Mouse (Mus musculus) mesoderm, embryonic 11.5 days (tissue): ENCODE data around the gene Fbxo40.

Experiments
- DNase-seq: peaks from one replicate; pipeline ENCODE4 v3.0.0-alpha.2; 2012; ENCODE audit warnings: low read depth, low spot score

The Fbxo40 gene

DNA sequence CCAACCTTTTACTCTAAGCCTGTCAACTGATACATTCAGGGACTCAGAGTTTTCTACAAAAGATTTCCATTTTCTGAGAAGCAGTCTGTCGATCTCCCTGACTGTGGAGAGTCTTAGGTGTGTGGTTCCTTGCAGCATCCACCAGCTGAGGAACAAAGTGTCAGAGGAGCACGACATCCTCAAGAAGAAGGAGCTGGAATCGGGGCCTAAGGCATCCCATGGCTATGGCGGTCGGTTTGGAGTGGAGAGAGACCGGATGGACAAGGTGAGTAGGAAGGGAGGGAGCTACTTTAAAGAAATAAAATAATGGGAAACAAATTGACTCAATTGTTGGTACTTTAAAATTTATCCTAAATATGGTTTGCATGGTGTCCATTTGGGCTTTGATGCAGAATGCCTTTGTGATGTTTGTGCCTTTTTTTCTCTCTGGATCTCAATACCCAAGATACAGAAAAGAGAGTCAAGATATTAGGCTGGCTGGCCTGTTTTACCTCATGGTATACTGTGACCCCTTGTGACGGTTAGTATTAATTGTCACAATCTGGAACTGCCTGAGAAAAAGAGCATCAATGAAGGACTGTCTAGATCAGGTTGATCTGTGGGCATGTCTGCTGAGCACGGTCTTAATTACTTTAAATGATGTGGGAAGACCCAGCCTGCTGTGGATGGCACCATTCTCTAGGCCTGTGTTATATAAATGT is 43.7 kb downstream of the Fbxo40 start:
- no peak for DNase-seq

DNA sequence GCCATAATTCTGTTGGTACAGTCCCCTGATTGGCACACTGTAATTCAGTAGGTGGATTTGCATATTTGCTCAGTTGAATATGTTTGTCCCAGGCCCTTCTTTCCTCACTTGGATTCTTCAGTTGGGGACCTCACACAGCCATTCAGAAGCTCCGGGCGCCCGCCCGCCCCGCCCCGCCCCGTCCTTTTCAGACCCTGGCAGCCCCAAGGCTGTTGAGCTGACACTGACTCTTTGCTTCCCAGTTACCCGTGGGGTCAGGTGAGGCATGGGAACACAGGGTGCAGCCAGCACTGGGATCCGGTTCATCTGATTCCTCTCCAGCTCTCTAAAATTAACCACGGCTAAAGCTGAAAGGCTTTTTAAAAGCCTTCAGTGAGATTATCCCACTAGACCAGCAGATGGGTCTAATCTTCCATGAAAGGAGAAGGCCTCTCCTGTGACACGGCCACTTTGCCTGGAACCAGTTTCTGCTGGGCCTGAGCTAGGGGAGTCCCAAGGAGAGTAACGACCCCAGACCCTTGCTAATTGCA is 45.3 kb downstream of the Fbxo40 start:
- no peak for DNase-seq

DNA sequence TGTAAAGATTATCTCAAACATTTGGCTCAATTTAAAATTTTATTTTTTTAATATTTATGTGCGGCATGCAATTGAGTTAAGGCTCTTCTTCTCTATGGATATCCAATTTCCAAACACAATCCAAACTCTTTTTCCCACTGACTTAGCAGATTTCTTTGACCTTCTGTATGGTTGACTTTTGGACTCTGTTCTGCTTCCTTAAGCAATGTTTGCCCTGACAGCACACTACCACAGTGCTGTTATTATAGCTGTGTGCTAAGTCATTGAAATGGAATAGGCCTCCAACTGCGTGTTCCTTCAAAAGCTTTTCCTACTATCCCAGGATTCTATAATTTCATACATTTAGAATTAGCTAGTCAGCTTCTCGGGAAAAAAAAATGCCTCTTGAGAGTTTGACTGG is 46.7 kb downstream of the Fbxo40 start:
- DNase-seq = no peak

DNA sequence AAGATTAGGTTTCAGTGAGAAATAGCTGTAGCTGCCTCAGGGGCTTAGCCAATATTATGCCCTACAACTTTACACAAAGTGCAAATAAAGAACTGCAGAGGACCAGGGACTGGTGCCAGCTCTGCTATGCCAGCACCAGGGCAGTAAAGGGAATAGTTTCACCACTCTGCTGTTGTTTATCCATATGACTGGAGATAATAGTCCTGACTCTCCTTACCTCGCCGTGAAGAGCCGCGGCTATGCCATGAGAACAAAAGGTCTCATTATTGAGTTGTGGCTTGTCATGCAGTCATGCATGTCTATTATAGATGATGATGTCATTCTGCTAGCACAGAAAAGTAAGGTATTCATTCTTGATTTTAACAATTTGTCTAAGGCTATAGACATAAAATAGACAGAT is 48.4 kb downstream of the Fbxo40 start:
- no peak for DNase-seq

DNA sequence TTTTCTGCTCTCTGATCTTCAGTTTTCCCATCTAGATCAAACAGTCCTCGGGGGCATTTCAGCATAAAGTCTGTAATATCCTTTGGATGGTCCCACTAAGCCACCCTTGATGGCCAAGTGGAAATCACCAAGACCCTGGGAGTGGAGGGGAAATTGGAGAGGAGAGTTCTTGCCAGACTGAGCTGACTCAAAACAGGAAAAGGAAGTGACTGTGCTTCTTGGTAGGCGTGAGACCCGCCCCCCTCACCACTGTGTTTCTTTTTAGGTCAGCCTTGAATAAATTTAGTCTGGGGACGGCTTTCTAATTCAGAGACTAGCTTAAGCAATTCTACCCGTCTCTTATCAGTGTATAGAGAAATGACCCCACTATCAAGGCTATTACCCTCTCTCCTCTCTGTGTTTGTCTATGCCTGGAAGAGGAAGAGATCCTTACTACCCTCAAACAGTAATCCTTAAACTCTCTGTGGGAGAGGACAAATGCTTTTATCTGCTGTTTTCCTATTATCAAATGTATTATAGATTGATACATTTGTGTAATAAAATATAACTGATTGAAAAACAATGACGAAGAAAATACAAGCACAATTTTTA is 49.0 kb downstream of the Fbxo40 start:
- no peak for DNase-seq

DNA sequence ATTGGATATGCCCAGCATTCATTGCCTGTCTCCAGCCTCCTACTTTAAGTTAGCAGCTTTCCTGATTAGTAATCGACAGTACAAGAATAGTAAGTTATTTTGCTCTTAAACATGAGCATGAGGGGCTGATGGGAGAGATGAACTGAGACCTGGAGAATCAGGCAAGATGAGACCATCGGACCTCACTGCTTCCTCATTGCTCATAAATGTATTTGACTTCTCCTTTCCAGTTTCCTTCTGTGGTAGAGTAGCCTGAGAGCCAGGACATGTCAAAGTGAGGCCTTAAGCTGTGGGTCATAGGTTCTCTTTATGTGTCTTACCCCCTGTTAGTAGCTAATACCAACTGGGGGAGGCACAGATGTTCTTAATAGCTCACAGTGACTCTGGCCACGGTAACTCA is 54.5 kb downstream of the Fbxo40 start:
- no peak for DNase-seq

DNA sequence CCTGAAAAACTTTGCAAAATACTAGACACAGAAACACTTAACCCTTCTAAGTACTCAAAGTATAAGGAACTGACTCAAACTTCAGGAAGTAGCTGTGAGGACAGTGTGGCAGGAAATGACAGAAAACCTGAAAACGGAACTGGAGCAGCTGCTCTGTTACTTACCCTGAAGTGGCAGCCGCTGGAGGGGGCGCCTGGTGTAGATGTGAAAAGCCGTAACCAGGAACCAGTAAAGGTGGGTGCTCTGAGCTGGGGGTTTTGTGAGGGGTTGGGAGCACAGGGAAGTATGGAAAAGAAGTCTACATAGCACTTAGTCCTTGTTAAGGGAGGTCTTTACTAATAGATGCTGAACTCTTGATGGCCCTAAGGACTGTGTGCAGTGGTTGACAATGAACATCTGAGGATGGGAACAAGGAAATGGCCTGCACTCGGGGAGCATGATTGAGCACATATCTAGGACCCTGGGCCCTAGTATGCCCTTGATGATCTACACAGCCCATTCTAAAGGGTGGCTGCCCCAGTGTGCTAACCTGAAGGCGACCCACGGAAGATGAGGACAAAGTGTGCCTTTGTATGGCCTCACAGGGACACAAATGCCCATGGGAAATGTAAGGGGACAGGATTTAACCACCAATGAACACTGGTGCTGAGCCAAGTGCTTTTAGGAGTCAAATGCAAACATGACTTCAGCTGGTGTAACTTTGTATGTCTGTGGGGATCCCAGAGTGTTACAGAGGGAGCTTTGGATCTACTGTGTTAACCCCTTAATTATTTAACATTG is 55.2 kb downstream of the Fbxo40 start, which contains the start of gene Hcls1:
Gene Hcls1 (plus strand): TSS at position 143 of the 780 bp plus-strand sequence.
- no peak for DNase-seq

DNA sequence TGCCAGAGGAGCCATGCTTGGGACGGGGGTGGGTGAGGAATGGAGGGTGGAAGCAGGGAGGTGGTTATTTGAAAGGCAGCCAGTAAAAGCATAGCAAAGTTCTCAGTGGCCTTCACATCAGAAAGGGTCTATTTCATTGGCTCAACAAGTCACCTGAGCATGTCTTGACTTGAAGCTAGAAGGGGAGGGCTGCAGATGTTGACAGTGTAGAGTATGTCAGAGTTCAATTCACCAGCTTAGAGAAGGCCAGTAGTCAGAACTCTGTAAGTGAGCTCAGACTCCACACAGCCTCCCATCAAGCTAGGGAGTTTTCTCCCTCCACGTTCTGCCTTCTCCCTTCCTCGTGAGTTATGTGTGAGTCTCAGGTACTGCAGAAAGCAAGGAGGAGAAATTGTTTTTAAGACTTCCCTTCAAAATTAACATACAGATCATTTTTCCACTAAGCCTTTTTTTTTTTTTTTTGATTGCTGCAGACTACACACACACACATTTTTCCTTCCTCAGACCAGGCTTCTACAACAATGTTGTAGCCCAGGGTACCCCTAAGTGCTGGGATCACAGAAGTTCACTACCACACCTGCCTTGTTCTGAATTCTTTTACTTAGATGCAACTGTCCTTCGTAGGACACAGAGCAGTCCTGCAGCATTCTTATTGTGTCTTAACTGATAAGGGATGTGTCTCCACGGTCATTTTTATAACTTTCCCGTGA is 56.0 kb downstream of the Fbxo40 start:
- DNase-seq = no peak

DNA sequence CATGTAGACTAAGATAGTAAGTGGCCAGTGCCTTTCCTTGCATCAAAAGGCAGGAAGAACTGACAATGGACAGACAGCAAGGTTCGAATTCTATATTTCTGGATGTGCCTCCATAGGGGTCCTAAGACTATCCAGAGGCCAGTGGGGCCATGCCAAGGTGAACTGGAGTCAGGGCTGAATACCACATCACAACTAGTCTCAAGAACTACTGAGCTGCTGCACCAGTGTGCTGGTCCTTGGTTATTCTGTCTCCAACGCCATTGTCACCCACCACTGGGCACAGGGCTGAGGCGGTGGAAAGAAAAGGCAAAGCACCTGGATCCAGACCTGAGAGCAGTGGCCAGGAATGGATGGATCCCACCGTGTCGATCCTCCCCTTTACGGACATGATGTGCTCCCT is 57.7 kb downstream of the Fbxo40 start:
- DNase-seq = no peak

DNA sequence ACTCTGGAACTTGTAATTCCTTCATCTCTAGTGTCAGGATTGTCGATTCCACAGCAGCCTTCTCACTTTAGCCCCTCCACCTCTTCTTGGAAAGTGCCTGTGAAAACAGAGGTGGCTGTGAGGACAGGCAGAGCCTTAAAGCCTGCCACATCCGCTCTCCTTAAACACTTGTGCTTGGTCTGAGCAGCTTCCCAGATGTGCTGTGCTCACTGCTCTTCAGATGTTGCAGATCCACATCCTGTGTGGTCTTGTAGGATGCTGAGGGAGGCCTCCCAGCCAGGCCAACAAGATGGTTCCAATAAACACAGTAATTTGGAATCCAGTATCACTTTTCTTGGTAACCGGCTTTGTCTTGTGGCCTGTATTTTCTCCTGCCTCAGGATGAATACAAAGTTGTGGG is 58.3 kb downstream of the Fbxo40 start:
- DNase-seq = no peak

DNA sequence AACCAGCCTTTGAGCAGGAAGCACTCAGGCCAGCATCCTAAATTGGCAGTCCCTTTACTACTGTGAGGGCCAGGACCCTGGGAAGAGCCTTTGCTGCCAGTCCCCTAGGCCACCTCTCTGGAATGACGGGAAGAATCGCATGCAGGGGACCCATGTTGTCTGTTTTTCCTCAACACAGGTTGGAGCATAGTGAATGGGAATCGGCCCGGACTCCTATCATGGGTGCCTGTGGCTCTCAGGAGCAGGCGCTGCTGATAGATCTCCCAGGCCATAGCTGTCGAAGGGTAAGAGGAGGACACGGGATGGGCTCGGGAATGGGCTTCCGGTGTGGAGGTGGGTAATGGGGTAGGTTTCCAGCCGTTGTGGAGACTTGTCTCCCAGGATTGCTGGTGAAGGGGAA is 58.9 kb downstream of the Fbxo40 start:
- no peak for DNase-seq

DNA sequence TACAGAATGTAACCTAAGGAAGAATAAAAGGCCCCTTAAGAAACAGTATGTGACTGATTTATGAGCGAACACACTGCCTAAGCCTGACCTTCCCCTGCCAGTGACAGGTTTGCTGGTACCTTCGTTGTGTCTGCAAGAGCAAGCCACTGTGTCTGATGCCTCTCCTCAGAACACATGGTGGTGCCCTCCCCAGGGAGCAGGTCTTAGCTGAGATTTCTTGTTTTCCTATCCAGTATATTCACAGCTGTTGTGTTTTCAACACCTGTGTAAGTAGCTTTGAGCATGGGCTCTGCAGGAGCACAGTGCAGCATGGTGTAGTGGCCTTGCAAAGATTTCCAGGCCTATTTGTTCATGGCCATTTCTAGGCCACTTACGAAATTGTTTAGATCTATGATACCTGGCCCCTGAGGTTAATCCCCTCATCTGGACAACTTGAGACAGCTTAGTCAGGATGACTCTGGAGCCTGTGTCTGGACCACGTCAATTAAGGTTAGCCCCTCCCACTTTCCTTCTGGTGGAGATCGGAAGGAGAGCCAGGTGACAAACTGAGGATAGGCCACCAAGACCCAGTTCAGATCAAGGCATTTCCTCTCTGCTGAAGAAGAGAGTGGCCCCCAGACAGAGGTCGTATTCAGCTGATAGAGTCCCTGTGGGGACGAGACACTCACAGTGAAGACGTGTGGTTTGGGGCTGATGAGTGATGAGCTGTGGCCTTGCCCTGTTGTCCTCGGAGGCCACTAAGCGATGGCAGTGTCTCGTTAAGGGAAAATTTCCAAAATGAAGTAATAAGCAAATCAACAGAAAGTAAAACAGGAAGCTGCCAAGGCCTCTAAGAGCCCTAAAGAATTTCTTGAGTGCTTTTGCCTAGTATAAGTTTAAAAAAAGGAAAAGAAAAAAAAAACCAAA is 59.8 kb downstream of the Fbxo40 start:
- no peak for DNase-seq

DNA sequence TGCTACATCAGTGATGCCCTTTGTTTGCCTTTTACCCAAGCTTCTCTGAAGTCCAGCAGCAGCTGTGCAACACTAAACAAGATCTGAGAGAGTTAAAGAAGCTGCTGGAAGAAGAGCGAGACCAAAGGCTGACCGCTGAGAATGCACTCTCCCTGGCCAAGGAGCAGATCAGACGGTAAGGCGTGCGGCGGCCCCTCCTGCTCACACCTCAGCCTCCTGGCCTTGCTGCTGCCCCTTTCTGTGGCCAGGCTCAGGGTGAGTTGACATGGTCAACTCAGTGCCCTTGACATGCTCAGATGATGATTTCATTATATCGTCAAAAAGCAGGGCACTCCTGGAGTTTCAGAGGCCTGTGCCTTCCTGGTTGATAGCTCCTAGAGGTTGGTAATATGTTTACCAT is 61.1 kb downstream of the Fbxo40 start:
- no peak for DNase-seq

DNA sequence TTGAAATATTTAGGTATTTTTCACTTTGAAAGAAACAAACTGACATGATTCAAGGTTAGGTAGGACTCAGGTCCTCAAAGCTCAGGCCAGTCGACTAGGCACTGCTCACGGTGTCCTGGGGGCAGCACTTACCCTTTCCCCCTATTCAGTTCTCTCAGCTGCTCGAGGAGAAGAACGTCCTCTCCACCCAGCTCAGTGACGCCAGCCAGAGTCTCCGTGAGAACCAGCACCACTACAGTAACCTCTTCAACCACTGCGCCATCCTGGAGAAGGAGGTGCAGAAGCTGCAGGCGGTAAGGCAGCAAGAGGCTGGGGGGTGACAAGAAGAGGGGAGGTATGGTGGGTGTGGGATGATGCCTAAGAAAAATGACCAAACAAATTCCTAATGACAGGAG is 62.2 kb downstream of the Fbxo40 start:
- DNase-seq = no peak

DNA sequence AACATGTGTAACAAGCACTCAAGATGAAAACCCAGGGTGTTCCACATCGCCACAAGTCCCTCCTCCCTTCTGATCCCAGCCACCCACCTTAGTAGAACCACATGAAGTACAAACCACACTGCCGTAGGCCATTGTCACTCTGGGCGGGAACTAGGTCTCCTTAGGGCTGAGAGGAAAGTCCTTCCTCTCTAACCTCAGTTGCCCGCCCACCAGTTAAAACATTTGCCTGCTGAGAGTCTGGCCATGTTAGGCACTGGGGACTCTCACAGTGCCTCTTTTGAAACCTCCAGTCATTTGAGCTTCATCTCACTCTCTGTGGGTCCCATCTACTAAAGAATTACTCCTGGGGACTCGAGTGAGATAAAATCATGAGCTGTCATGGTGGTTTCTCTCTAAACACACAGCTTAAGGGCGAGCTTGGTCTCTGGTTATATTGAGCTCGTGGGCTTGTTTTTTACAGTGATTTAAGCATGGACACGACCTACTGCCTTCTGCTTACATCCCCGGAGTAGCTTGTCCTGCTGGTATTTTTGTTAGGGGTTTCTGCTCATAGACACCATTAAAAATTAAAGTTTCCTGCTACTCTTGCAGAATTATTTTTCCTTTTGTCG is 62.7 kb downstream of the Fbxo40 start:
- no peak for DNase-seq

DNA sequence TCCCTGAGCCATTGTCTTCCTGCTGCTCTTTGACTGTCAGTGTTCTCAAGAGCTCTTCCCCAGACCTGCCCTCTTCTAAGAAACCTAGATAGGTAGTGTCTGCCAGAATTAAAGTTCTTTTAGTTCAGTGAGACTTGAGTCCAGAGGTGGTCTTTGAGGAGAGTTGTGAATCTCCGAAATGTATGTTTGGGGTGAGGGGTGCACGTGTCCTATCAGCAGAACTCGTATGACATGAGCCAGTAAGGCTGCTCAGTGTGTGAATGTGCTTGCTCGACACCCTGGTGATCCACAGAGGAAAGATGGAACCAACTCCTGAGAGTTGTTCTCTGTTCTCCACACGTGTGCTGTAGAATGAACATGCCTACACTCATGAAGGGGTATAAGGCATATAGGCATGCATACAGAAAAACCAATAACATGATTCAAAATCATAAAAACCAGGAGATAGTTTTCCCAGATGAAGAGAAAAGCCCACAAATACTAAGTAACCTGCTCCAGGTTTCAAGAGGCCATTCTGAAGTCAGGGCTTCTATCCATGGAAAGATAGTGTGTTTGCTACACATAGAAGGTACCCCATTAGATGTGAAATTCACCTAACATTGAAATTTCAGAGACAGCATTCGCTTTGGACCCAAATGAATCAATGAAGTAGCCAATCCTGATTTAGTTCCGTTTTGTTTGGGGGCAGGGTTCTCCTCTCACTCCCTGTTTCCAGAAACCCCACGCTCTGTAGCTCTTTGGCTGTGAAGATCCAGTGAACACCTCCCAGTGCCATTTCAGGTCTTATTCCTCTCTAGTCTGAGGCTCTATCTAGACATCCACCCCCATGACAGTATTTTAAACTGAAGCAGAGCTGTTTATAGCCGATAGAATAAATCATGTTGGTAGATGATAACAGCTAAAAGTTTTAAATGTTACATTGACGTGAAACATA is 63.5 kb downstream of the Fbxo40 start:
- DNase-seq = no peak

DNA sequence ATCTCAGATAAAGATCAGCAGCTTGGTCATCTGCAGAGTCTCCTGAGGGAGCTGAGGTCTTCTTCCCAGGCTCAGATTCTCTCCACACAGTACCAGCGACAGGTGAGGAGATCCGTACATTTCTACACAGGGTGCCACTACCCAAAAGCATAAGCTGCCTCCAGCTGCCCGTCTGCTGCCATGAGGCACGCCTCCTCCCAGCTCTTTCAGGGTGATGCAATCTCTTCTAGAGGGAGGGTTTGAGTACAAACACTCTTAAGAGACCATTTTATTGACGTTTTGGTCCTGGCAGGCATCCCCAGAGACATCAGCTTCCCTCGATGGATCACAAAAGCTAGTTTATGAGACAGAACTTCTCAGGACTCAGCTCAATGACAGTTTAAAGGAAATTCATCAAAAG is 64.5 kb downstream of the Fbxo40 start:
- DNase-seq = no peak

DNA sequence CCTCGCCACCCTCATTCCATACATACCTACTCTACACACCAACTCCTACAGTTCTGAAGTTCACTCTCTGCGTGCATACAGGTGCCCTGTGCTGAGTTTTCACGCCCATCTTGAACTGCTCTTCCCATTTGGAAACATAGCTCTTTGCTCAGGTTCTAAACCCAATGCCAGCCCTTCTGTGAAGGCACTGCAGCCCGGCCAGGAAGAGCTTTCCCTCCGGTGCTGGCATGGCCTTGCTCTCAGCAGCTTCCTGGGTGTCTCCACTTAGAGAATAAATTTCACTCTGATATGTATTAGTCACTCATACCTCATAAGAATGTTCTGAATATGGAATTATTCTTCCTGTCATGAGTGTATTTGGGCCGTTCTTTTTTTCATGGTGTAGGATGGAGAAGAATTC is 64.9 kb downstream of the Fbxo40 start:
- no peak for DNase-seq

DNA sequence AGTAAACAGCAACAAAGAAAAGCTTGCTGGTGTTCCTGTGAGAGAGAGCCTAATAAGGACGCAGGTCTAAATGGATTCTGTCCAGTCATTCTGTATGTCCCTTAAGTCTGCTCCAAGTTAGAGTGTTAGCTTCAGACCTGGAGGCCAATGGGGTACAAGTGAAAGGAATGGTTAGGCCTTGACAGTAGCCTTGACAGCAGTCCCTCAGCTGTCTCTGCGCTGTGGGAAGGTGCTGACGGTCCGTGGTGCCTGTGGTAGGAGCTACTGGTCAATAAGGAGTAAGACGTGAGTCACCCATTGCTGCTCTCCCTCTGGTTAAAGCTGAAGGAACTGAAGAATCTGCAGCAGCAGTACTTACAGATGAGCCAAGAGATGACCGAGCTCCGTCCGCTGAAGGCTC is 66.0 kb downstream of the Fbxo40 start:
- no peak for DNase-seq
